Mouse (Mus musculus) MEL (cell line): ENCODE data around the gene Olfr1161.

ENCODE experiments used
- CTCF ChIP-seq, 3 experiments: IDR thresholded peaks in 2 of 3; conservative IDR thresholded peaks in 1 of 3; 2 replicates each; pipeline ENCODE4 v1.5.1; 2011 to 2012; ENCODE audit warnings: low read length in 3 of 3, low read depth in 2 of 3, mild to moderate bottlenecking in 2 of 3, improper control_type of control experiment in 1 of 3, inconsistent platforms in 1 of 3, mixed read lengths in 1 of 3, moderate library complexity in 1 of 3; ENCODE audit not compliant: control insufficient read depth in 1 of 3, insufficient read depth in 1 of 3, poor library complexity in 1 of 3, severe bottlenecking in 1 of 3
- E2F4 ChIP-seq: IDR thresholded peaks from 2 replicates; pipeline ENCODE4 v1.6.1; 2011; ENCODE audit warnings: low read depth, low read length, improper control_type of control experiment, borderline replicate concordance
- ELF1 ChIP-seq: IDR thresholded peaks from 2 replicates; pipeline ENCODE4 v1.6.1; 2014; ENCODE audit warnings: low read depth, mild to moderate bottlenecking, inconsistent platforms, low read length, improper control_type of control experiment, moderate library complexity
- EP300 ChIP-seq, 2 experiments: IDR thresholded peaks; 2 replicates each; pipeline ENCODE4 v1.6.1; 2011; ENCODE audit warnings: improper control_type of control experiment in 2 of 2, low read length in 2 of 2, low read depth in 1 of 2, mild to moderate bottlenecking in 1 of 2
- KAT2A ChIP-seq: conservative IDR thresholded peaks from 2 replicates; pipeline ENCODE4 v1.6.1; 2012; ENCODE audit warnings: low read depth, low read length, improper control_type of control experiment, inconsistent platforms
- MXI1 ChIP-seq: IDR thresholded peaks from 2 replicates; pipeline ENCODE4 v1.6.1; 2011; ENCODE audit warnings: mild to moderate bottlenecking, low read depth, low read length, improper control_type of control experiment
- NRF1 ChIP-seq: IDR thresholded peaks from 2 replicates; pipeline ENCODE4 v1.6.1; 2014; ENCODE audit warnings: low read depth, mild to moderate bottlenecking, inconsistent platforms, low read length, improper control_type of control experiment, moderate library complexity; ENCODE audit not compliant: poor library complexity, insufficient read depth, severe bottlenecking
- POLR2A ChIP-seq, 2 experiments: IDR thresholded peaks; 2 replicates each; pipeline ENCODE4 v1.6.1; 2011 to 2012; ENCODE audit warnings: low read length in 2 of 2, mild to moderate bottlenecking in 2 of 2, control low read depth in 1 of 2, improper control_type of control experiment in 1 of 2, low read depth in 1 of 2, moderate library complexity in 1 of 2; ENCODE audit not compliant: control insufficient read depth in 1 of 2, insufficient read depth in 1 of 2, poor library complexity in 1 of 2
- SMC3 ChIP-seq: IDR thresholded peaks from 2 replicates; pipeline ENCODE4 v1.6.1; 2011; ENCODE audit warnings: low read depth, low read length, improper control_type of control experiment
- USF1 ChIP-seq: IDR thresholded peaks from 2 replicates; pipeline ENCODE4 v1.6.1; 2014; ENCODE audit warnings: low read depth, mild to moderate bottlenecking, inconsistent platforms, low read length, improper control_type of control experiment, moderate library complexity

DNA sequence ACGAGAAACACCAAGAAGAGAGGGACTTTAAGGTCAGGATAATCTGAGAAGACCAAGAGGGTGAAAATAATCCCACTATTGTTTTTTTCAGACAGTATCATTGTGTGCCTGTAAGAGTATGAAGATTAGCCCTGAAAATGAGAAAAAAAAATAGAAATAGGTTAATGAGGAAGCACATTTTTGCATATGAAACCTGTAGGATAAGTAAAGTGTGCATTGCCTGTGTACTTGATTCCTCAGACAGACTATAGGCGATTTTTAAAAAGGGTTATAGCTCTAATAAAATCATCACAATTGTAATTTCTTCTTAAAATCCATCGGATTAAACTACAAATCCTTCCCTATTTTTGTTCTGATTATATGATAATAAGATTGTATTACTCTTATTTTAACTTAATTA, 48.0 kb upstream of the Olfr1161 start, which contains the start of gene Olfr74:
- TF ChIP-seq NRF1 (no peak), EP300 (IDR thresholded peaks at IDR 0.05; ENCODE audit: low read depth in 1 of 2, low read length in 2 of 2) (no peak), CTCF (IDR thresholded peaks at IDR 0.05 in 2 of 3, conservative IDR thresholded peaks at IDR 0.05 in 1 of 3; ENCODE audit: control insufficient read depth in 1 of 3, insufficient read depth in 1 of 3, low read depth in 2 of 3, low read length in 3 of 3, poor library complexity in 1 of 3, severe bottlenecking in 1 of 3) (no peak), USF1 (no peak), E2F4 (no peak), SMC3 (no peak), KAT2A (no peak), MXI1 (no peak), POLR2A (IDR thresholded peaks at IDR 0.05; ENCODE audit: control insufficient read depth in 1 of 2, insufficient read depth in 1 of 2, low read depth in 1 of 2, low read length in 2 of 2, poor library complexity in 1 of 2) (no peak), ELF1 (no peak)
